Mouse (Mus musculus) stomach, postnatal 0 days (tissue): ENCODE results near the gene Npy. TPM values are rescaled to one million over a fixed set of nuclear protein-coding genes. Genes with fewer than 3 reads are reported as not detected.

Source experiments
- ATAC-seq: fragments of 200-750 bp; cut with Nextera tagmentation; 2 replicates; pipeline ENCODE4 v1.8.0; 2017; ENCODE audit not compliant: low FRiP score, low TSS enrichment
- DNase-seq: peaks from one replicate; pipeline ENCODE4 v3.0.0-alpha.2; 2016; ENCODE audit warnings: low spot score
- H3K27ac ChIP-seq: fragments of 300-500 bp; sonication (generic); replicated peaks from 2 replicates; pipeline ENCODE4 v1.5.1; 2014; ENCODE audit warnings: mild to moderate bottlenecking, control low read depth
- H3K27me3 ChIP-seq: fragments of 300-500 bp; sonication (generic); 2 replicates; pipeline ENCODE4 v1.6.1; 2014; ENCODE audit warnings: low read length; ENCODE audit not compliant: control insufficient read depth, insufficient read depth
- H3K36me3 ChIP-seq: fragments of 300-500 bp; sonication (generic); 2 replicates; pipeline ENCODE4 v1.6.1; 2014; ENCODE audit warnings: low read length, mixed read lengths; ENCODE audit not compliant: control insufficient read depth, insufficient read depth
- H3K4me1 ChIP-seq: fragments of 300-500 bp; sonication (generic); replicated peaks from 2 replicates; pipeline ENCODE4 v1.6.1; 2014; ENCODE audit warnings: antibody characterized with exemption; ENCODE audit not compliant: control insufficient read depth, insufficient read depth
- H3K4me2 ChIP-seq: fragments of 300-500 bp; sonication (generic); replicated peaks from 2 replicates; pipeline ENCODE4 v1.6.1; 2014; ENCODE audit warnings: low read depth, mild to moderate bottlenecking, control low read depth, moderate library complexity
- H3K4me3 ChIP-seq: fragments of 300-500 bp; sonication (generic); 2 replicates; pipeline ENCODE4 v1.5.1; 2014; ENCODE audit warnings: low read depth, low read length, control low read depth
- H3K9ac ChIP-seq: fragments of 300-500 bp; sonication (generic); 2 replicates; pipeline ENCODE4 v1.6.1; 2014; ENCODE audit warnings: mild to moderate bottlenecking, low read length, control low read depth, mixed read lengths
- H3K9me3 ChIP-seq: fragments of 300-500 bp; sonication (generic); 2 replicates; pipeline ENCODE4 v1.6.1; 2016; ENCODE audit warnings: low read length; ENCODE audit not compliant: control insufficient read depth
- CTCF ChIP-seq: IDR thresholded peaks from 2 replicates; pipeline ENCODE4 v1.5.1; 2016; ENCODE audit warnings: antibody characterized with exemption, low read depth, mild to moderate bottlenecking, moderate library complexity
- EP300 ChIP-seq: optimal IDR thresholded peaks from 2 replicates; pipeline ENCODE3; 2016; ENCODE audit warnings: antibody characterized with exemption
- WGBS: fragments of 180-500 bp; shearing (Covaris S2); extraction: QIAGEN DNeasy Blood & Tissue Kit; methylation state at CpG from one replicate; pipeline ENCODE4 v1.1.7; 2014; 5-methylcytosine and 5-hydroxymethylcytosine counted together
- polyA plus RNA-seq: library from polyadenylated mRNA; unstranded; fragments of >200 nt; fragmentation: Nextera tagmentation; extraction: Ambion mirVana; gene quantifications from 2 replicates; pipeline ENCODE4 v1.2.1, GENCODE M21; 2015

Npy gene
- polyA plus RNA-seq, 1 experiment from 2014 or later = 4.5 TPM

DNA sequence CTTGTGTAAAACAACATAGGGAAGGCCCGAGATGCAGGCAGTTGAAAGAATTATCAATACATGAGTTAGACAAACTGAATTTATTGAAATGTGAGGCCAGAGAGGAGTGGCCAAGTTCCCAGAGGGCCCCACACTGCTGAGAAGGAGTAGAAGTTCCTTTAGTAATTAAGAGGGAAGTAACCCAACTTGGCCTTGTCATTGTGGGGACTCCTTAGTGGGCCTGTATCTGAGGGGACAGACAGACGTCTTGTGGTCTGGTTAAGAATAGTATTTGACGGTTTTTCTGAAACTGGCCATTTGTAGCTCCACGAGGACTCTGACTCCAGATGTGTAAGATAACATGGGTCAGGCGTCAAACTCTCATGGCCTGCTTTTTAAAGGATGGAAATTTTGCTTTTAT lies 40.7 kb upstream of the Npy start:
- Histone ChIP-seq H3K27ac (no peak overlapping the region), H3K4me3 (no peak overlapping the region), H3K4me2 (no peak overlapping the region), H3K9me3 (no peaks in the 10 kb centered on the region), H3K27me3 (no peaks in the 10 kb centered on the region), H3K4me1 (no peaks in the 10 kb centered on the region), H3K36me3 (no peaks in the 10 kb centered on the region), H3K9ac (no peak overlapping the region)
- TF ChIP-seq EP300 (no peak), CTCF (no peak)
- no peak for DNase-seq
- WGBS = 83% methylated on average over 5 of the region's 5 CpGs
- ATAC-seq = no peak

DNA sequence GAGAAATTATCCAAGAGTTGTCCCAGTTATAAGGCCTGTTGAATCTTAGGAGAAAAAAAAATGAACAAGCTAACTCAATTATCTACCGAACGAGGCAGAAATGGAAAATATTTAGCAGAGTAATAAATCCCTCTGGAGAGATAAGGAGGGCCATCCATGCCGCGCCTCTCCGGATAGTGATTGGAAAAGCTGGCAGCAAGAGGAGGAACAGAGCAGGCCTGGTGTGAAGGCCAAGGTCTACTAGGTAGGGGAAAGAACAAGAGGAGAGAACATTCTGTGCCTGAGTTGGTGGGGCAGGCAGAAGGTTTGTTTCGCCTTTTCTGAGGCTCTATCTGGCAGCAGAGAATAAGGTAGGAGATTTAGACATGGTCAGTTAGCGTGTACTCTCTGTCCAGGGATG lies 39.8 kb upstream of the Npy start:
- TF ChIP-seq CTCF (no peak), EP300 (no peak)
- no peaks in the 10 kb centered on the region for H3K4me1 ChIP-seq
- H3K27me3 ChIP-seq = no peaks in the 10 kb centered on the region
- DNase-seq (no peak), ATAC-seq (no peak)
- H3K9me3 ChIP-seq = no peaks in the 10 kb centered on the region
- no peak overlapping the region for H3K27ac ChIP-seq
- H3K4me2 ChIP-seq = no peak overlapping the region
- H3K9ac ChIP-seq = no peak overlapping the region
- no peak overlapping the region for H3K4me3 ChIP-seq
- WGBS = 80% methylated on average over 7 of the region's 7 CpGs
- H3K36me3 ChIP-seq = no peaks in the 10 kb centered on the region

DNA sequence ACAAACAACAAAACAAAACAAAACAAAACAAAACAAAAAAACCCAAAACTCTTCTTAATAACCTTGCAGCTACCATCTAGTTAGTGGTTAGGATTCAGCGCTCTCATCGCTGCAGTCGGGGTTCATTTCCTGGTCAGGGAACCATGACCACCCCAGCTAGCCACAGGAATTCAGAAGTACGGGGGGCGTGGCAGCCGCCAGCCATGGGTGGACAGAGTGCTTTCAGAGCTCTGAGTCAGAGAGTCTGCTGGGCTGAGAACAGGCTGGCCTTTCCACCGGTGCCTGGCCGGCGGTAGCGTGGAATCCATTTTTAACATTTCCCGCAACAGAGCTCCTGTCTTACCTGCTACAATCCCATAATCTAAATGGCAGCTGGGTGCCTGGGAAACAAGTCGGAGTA lies 30.0 kb upstream of the Npy start:
- ATAC-seq = peak; percentile 63; the same call in 1 of the 2 replicates
- H3K27ac ChIP-seq = no peak overlapping the region
- H3K4me1 ChIP-seq = no peaks in the 10 kb centered on the region
- no peaks in the 10 kb centered on the region for H3K36me3 ChIP-seq
- no peaks in the 10 kb centered on the region for H3K9me3 ChIP-seq
- H3K4me3 ChIP-seq = no peak overlapping the region
- no peak overlapping the region for H3K9ac ChIP-seq
- H3K4me2 ChIP-seq = no peak overlapping the region
- TF ChIP-seq EP300 (no peak), CTCF (no peak)
- DNase-seq = peak; percentile 48
- WGBS = 80% methylated on average over 12 of the region's 12 CpGs
- no peaks in the 10 kb centered on the region for H3K27me3 ChIP-seq

DNA sequence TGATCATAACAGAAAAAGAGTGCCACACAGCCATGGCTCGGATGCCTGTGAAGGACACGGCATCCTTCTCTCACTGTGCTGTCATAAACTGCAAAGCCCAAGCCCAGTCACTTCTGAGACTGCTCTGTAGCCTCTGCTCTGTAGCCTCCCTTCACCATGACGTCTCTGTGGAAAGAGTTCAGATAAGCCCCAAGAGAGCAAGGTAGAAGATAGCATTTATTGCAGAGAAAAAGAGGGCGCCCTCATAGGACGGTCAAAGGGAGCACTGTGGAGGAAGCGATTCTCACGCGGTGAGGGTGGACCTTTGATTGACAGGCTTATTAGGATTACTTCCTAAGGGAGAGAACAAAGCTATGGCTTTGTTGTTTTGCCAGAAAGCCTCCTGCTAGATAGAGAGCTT lies 18.4 kb upstream of the Npy start:
- ATAC-seq (no peak), DNase-seq (no peak)
- H3K4me2 ChIP-seq = no peak overlapping the region
- H3K27me3 ChIP-seq = no peaks in the 10 kb centered on the region
- no peak overlapping the region for H3K9ac ChIP-seq
- WGBS = 64% methylated on average over 8 of the region's 8 CpGs
- H3K27ac ChIP-seq = no peak overlapping the region
- no peak overlapping the region for H3K4me3 ChIP-seq
- H3K4me1 ChIP-seq = no peaks in the 10 kb centered on the region
- no peaks in the 10 kb centered on the region for H3K36me3 ChIP-seq
- TF ChIP-seq EP300 = no peak
- no peak for TF ChIP-seq CTCF
- H3K9me3 ChIP-seq = no peaks in the 10 kb centered on the region

DNA sequence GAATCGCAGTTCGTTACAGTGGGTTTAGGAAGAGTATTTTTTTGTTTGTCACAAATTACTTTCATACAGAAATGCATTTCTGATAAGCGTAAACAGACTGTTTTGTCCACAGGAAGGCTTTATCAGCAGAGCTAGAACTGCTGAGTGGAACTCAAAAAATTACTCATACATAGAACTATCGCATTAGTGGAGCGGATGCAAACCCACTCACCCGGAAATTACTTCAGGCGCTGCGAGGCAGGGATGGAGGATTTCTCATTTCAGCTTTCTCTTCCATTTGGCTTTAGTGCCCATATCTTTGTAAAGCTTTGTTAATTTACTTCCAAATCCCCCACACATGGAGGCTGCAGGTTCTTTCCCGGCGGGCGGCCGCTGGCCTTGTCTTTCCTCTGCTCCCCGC lies 14.4 kb upstream of the Npy start:
- no peak overlapping the region for H3K9ac ChIP-seq
- WGBS = 32% methylated on average over 13 of the region's 13 CpGs

DNA sequence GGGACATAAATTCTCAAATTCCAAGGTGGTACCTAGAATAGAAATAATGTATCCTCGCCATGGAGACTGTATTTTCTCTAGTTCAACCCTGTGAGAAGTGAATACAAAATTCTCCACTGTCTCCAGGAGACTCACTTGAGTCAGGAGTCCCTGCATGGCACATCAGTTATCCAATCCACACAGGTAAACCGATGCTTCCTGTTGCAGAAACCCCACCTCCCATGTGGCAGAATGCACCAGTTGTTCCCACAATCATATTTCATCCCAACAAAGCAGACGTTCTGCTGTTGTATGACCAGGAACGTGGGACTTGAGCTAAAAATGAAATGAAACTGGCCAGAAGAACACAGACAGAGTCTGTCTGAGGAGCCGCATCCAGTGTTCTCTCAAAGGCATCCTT lies 5.3 kb upstream of the Npy start:
- Histone ChIP-seq H3K4me1 (0 out of 2 replicates have a peak, but pooled peaks cover 3% of the 10 kb centered on the region), H3K4me2 (no peak overlapping the region), H3K4me3 (no peak overlapping the region), H3K36me3 (no peaks in the 10 kb centered on the region), H3K27me3 (no peaks in the 10 kb centered on the region; the same call in 1 of the 2 replicates), H3K27ac (no peak overlapping the region), H3K9ac (no peak overlapping the region), H3K9me3 (no peaks in the 10 kb centered on the region)
- 65% methylated on average over 5 of the region's 5 CpGs for WGBS
- no peak for DNase-seq
- TF ChIP-seq EP300 (no peak), CTCF (no peak)
- no peak for ATAC-seq

More for the DNA sequence above, 14.4 kb upstream of the Npy start:
- ATAC-seq (no peak), DNase-seq (no peak)
- Histone ChIP-seq H3K4me1 (no peaks in the 10 kb centered on the region), H3K27me3 (no peaks in the 10 kb centered on the region), H3K36me3 (no peaks in the 10 kb centered on the region), H3K4me2 (peak overlapping the region; percentile 41), H3K27ac (no peak overlapping the region), H3K4me3 (peak overlapping the region; percentile 8), H3K9me3 (no peaks in the 10 kb centered on the region)
- no peak for TF ChIP-seq CTCF
- no peak for TF ChIP-seq EP300
